Mouse (Mus musculus) stomach, postnatal 0 days (tissue): Measurements from ENCODE around the gene Tulp3.

ENCODE experiments used
- CTCF ChIP-seq: IDR thresholded peaks from 2 replicates; pipeline ENCODE4 v1.5.1; 2016; ENCODE audit warnings: antibody characterized with exemption, low read depth, mild to moderate bottlenecking, moderate library complexity
- EP300 ChIP-seq: optimal IDR thresholded peaks from 2 replicates; pipeline ENCODE3; 2016; ENCODE audit warnings: antibody characterized with exemption

- TF ChIP-seq CTCF: no peak
- no peak for TF ChIP-seq EP300
Measured at GRCm38 (mm10) chr6:128379636-128380035, 24.0 kb upstream of the Tulp3 start.
